3 mouse cellular contexts compared by ENCODE assay signal in the genomic region with DNA sequence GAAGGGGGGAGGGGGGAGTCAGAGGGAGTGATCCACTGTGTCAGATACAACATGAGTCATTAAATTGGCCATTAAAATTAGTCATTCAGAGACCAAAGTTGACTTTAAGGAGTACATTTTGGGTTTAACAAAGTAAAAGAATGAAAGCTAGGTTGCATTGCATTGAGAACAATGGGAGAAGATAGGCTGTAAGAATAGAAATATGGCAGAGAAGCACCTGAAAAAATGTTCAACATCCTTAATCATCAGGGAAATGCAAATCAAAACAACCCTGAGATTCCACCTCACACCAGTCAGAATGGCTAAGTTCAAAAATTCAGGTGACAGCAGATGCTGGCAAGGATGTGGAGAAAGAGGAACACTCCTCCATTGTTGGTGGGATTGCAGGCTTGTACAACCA.
A peak's percentile ranks its signal among the peaks of the same experiment; 100 is the strongest.
DNase-seq lines count a peak whose midpoint lies in the region; ATAC-seq lines count a peak whose summit lies in the region.
"Not testable (repeated sequence)": the region's sequence is repeated elsewhere in the genome, so short reads cannot be mapped to it uniquely, and the experiment has no call there.

No protein-coding gene starts in this region.

- not testable (repeated sequence) for H3K4me2 ChIP-seq in midbrain, embryonic 11.5 days

- not testable (repeated sequence) for H3K36me3 ChIP-seq in midbrain, embryonic 11.5 days (ENCODE audit: control insufficient read depth, insufficient read depth, low read length)

- H3K4me3 ChIP-seq in midbrain, embryonic 11.5 days (ENCODE audit: low read depth, low read length), result not testable (repeated sequence)

- not testable (repeated sequence) for ATAC-seq in midbrain, embryonic 11.5 days (ENCODE audit: low FRiP score)

- DNase-seq in gastrocnemius, postnatal 10 days, result peak; percentile 25
- DNase-seq in kidney, postnatal 14 days, result peak; percentile 67
- peak; percentile 23 for DNase-seq in midbrain, embryonic 11.5 days (ENCODE audit: low spot score, missing footprints)

- not testable (repeated sequence) for H3K4me1 ChIP-seq in midbrain, embryonic 11.5 days (ENCODE audit: control insufficient read depth, insufficient read depth, low read length)

- H3K27ac ChIP-seq in midbrain, embryonic 11.5 days (ENCODE audit: low read depth, low read length), result not testable (repeated sequence)

- not testable (repeated sequence) for H3K9me3 ChIP-seq in midbrain, embryonic 11.5 days (ENCODE audit: control insufficient read depth, low read length)

- H3K27me3 ChIP-seq in midbrain, embryonic 11.5 days (ENCODE audit: control insufficient read depth, insufficient read depth, low read length), result not testable (repeated sequence)

- H3K9ac ChIP-seq in midbrain, embryonic 11.5 days (ENCODE audit: low read length), result not testable (repeated sequence)
